Mouse (Mus musculus) lung, adult 2 months (tissue): ENCODE measurements around the gene Prf1. TPM values are rescaled to one million over a fixed set of nuclear protein-coding genes. Genes with fewer than 3 reads are reported as not detected.

Experiments
- DNase-seq: peaks from one replicate; pipeline ENCODE4 v3.0.0; 2022
- H3K4me1 ChIP-seq: fragments of 200-500 bp; 2 replicates; pipeline ENCODE4 v1.6.1; 2011; ENCODE audit warnings: low read length; ENCODE audit not compliant: control insufficient read depth, insufficient read depth
- H3K4me3 ChIP-seq: fragments of 200-500 bp; replicated peaks from 2 replicates; pipeline ENCODE3; 2011; ENCODE audit warnings: low read depth, mild to moderate bottlenecking, control low read depth, low read length; ENCODE audit errors: extremely low read depth
- CTCF ChIP-seq: fragments of 200-500 bp; IDR thresholded peaks from 2 replicates; pipeline ENCODE4 v1.5.1; 2011; ENCODE audit warnings: mild to moderate bottlenecking, low read length, control low read depth; ENCODE audit not compliant: insufficient read depth
- POLR2A ChIP-seq: fragments of 200-500 bp; IDR thresholded peaks from 2 replicates; pipeline ENCODE4 v1.6.1; 2011; ENCODE audit warnings: low read depth, mild to moderate bottlenecking, control low read depth, low read length, borderline replicate concordance; ENCODE audit errors: extremely low read depth
- WGBS: fragments of 180-500 bp; shearing (Covaris S2); methylation state at CpG from one replicate; pipeline ENCODE4 v1.1.7; 2018; 5-methylcytosine and 5-hydroxymethylcytosine counted together
- polyA plus RNA-seq: library from polyadenylated mRNA; depleted of rRNA; stranded (reverse); fragments of >200 nt; gene quantifications from 2 replicates; pipeline ENCODE4 v1.2.3, GENCODE M21; 2012

Prf1 gene
- polyA plus RNA-seq, 1 experiment = 6.2 TPM

DNA sequence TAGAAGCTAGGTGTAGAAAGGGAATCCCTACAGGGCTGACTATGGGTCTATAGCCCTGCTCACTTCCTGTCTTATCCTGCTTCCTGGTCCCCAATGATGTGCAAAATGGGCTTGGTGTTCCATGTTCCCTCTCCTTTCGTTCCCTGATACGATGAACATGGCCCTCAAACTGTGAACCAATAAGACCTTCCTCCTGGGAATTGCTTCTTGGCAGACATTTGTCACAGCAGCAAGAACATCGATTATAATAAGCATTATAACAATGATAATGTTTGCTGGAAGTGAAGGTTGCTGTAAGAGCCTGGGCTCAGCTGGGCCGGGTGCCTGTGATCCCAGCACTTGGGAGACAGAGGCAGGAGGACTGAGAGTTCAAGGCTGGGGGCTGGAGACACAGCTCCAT lies 13.3 kb upstream of the Prf1 start:
- Histone ChIP-seq H3K4me1 (no peaks in the 10 kb centered on the region), H3K4me3 (no peak overlapping the region)
- no peak for DNase-seq
- WGBS = 83% methylated on average over 4 of the region's 4 CpGs
- no peak for TF ChIP-seq CTCF
- TF ChIP-seq POLR2A = no peak

DNA sequence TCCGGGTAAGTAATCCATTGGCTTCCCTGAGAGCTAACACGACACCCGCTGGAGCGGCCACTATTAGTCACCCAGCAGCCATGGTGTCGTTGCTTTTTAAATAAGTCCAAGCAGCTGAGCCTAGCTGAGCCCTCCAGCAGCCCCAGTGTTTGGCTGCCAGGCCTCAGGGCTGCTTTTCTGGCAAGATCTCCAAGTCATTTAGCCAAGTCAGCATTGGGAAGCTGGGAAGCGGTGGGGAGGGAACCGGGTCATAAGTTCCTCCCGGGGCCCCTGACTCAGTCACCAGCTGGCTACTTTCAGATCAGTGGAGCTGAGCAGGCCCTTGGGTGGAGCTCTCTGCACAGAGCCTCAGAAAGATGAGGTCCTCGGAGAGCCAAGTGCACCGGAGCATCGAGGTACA lies 12.4 kb upstream of the Prf1 start:
- no peak for DNase-seq
- TF ChIP-seq CTCF = no peak
- no peak for TF ChIP-seq POLR2A
- H3K4me1 ChIP-seq = no peaks in the 10 kb centered on the region
- no peak overlapping the region for H3K4me3 ChIP-seq
- WGBS = 65% methylated on average over 11 of the region's 11 CpGs

DNA sequence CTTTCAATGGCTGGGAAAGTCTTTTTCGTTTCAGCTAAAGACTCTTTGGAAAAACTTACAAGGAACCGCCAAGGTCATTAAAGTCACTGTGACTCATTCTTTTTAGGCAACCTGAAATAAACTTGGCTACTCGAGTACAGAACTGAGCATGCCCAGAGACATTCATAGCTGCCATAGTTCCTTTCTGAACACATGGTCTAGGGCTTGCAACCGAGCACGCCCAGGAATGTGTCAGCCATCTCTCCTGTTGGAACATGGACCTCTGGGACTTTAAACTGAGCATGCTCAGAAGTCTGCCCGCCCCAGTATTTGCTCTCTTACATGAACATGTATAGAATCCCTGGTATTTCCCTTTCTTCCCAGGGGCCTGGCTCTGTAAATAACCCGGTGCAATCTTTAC lies 11.4 kb upstream of the Prf1 start:
- Histone ChIP-seq H3K4me1 (no peaks in the 10 kb centered on the region), H3K4me3 (no peak overlapping the region)
- TF ChIP-seq CTCF (no peak), POLR2A (no peak)
- DNase-seq = no peak
- WGBS = 42% methylated on average over 7 of the region's 7 CpGs

DNA sequence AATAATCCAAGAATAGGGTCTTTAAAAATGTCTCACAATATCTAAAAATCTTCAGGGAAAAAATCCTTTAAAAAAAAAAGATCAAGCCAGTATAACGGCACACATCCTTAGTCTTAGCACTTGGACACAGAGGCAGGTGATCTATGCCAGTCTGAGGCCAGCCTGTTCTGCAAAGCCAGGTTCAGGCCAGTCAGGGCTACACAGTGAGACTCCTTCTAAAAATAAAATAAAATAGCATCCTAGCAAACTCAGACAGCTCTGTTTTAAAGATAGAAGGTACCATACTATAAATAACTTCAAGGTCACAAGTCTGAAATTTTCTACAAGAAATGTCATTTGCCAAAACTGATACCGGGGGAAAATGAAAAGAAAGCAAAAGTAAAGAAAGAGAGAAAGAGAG lies 7.6 kb upstream of the Prf1 start:
- TF ChIP-seq POLR2A (no peak), CTCF (no peak)
- H3K4me1 ChIP-seq = no peaks in the 10 kb centered on the region
- H3K4me3 ChIP-seq = no peak overlapping the region
- WGBS = 58% methylated on average over 2 of the region's 2 CpGs
- no peak for DNase-seq

DNA sequence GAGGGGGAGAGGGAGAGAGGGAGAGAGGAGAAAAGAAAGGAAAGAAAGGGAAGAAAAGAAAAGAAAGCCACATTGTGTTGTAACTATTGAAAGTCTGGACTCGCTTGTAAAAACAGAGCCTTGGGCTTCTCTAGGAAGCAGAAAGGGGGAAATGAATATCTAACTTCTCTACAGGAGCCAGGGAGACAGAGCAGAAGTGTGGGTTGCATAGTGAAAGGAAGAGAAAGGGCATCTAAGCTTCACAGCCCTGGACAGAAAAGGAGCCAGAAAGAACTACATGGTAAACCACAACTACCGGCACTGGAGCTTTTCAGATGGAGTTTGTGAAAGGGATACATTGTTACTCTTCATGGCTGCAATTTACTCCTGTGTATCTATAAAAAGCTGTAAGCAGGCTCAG lies 7.2 kb upstream of the Prf1 start:
- TF ChIP-seq CTCF = no peak
- TF ChIP-seq POLR2A = no peak
- DNase-seq = no peak
- 61% methylated on average over 2 of the region's 2 CpGs for WGBS
- Histone ChIP-seq H3K4me3 (no peak overlapping the region), H3K4me1 (no peaks in the 10 kb centered on the region)

DNA sequence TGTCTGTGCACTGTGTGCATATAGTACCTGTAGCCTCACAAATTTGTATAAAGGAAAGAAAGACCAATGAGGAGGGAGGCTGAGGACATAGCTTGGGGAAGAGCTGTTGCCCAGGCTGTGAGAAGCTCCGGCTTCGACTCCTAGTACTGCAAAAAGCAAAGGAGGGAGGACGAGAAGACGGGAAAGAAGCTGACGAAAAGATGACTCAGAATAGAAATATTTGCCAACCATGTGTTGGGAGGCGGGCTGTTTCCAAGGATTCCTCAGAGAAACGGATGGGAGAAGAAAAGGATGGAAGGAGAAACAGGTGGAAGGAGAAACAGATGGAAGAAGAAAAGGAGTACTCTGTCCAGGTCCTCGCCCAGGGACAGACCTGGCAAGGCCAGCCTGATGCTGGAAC lies 3.4 kb upstream of the Prf1 start:
- H3K4me3 ChIP-seq = no peak overlapping the region
- 59% methylated on average over 8 of the region's 8 CpGs for WGBS
- H3K4me1 ChIP-seq = no peaks in the 10 kb centered on the region; the same call in 1 of the 2 replicates
- no peak for DNase-seq
- no peak for TF ChIP-seq CTCF
- TF ChIP-seq POLR2A = no peak

DNA sequence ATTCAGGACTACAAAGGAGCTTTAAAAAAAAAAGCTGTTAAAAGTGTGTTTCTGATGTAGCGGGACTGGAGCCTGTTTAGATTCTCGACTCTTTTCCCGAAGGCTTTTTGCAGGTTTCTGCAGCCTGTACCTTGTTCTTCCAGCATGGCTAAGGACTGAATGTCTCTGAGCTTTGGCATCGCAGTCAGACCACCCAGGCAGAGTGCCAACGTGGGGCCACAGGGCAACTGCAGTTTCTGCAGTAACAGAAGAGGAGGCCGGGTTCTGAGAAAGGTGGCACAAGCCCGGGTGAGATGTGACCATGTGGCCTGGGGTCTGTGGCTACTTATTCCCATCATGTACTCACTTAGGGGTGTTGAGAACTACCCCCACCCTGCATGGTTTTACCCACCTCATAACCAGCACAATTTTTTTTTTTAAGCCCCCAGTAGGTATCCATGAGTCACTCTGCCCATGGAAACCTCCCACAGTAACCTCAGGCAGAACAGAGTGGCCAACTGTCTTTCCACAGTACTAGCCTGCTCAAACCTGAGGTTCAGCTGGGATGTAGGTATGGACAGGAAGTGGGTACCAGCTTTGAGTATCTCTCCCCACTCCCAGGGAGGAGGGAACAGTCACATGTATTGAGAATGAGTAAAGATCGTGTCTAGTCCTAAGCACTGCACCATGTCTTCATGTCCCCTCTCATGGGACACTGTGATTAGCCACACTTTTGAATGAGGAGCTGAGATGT lies 754 bp upstream of the Prf1 start:
- WGBS = 51% methylated on average over 8 of the region's 8 CpGs
- H3K4me1 ChIP-seq = no peaks in the 10 kb centered on the region; the same call in 1 of the 2 replicates
- no peak for DNase-seq
- H3K4me3 ChIP-seq = no peak overlapping the region
- TF ChIP-seq POLR2A (no peak), CTCF (no peak)

DNA sequence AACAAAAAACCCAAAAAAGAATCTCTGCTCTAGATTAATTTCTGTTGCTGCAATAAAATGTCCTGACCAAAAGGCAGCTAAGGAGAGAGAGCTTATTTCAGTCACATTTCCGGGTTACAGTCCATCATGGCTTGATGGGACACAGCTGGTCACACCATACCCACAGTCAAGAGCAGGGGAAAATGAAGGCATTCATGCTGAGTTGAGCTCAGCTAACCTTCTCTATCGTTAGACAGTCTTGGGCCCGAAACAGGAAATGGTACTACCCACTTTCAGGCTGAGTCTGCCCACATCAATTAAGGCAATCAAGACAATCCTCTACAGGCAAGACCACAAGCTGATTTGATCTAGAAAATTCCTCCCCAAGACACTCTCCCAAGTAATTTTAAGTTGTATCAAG lies 3.4 kb downstream of the Prf1 start:
- DNase-seq = no peak
- H3K4me3 ChIP-seq = no peak overlapping the region
- 61% methylated on average over 3 of the region's 3 CpGs for WGBS
- TF ChIP-seq POLR2A (no peak), CTCF (no peak)
- no peaks in the 10 kb centered on the region; the same call in 1 of the 2 replicates for H3K4me1 ChIP-seq

DNA sequence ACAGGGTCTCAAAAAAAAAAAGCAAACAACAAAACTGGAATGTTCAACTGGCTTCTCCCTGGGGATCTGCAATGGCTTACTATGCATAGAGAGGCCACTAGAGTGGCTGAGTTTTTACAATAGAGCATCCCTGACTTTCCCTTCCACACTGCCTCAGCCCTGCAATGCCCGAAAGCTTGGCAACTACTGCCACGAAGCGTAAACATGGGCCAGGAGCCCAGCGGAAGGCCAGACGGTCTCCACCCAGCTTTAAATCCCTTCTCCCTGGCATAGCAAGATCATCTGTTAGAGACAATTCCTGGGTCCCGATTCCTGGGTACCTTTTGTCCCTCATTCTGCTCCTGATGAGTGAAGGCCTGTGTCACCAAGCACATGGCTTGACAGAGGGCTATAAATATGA lies 6.4 kb downstream of the Prf1 start:
- 52% methylated on average over 6 of the region's 6 CpGs for WGBS
- DNase-seq = no peak
- H3K4me1 ChIP-seq = no peaks in the 10 kb centered on the region; the same call in 1 of the 2 replicates
- no peak overlapping the region for H3K4me3 ChIP-seq
- TF ChIP-seq CTCF = no peak
- no peak for TF ChIP-seq POLR2A

DNA sequence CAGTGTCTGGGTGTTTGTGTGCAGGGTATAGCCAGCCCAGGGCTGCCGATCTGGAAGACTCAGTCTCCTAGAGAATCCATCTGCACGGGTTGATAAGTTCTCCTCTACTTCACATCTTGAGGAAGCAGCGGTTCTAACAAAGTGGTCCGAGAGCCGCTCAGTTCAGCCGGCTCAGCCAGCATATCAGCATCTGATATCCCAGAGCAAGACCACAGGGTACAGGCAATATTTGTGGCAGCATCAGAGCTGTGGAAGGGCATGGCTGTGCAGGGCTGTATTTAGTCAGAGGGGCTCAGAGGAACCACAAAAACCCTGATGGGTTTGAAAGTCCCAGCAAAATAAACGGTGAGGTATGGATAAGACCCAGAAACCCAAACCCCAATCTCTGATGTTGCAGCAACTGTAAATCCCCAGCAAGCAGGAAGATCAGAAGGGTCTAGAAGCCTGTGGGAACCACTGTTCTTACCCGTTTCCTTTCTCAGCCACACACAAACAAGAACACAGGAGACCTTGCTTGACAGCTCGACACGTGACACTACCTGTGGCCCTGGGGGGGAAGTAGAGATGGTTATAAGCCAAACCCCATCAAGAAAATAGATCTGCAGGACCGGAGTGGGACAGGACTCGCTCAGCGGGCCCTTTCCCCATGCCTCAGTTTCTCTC lies 8.4 kb downstream of the Prf1 start:
- 78% methylated on average over 13 of the region's 13 CpGs for WGBS
- Histone ChIP-seq H3K4me1 (no peaks in the 10 kb centered on the region; the same call in 1 of the 2 replicates), H3K4me3 (no peak overlapping the region)
- no peak for DNase-seq
- TF ChIP-seq CTCF (no peak), POLR2A (no peak)
